Mouse (Mus musculus): ENCODE data around the gene Frg2f1. TPM values are rescaled to one million over a fixed set of nuclear protein-coding genes. Genes with fewer than 3 reads are reported as not detected.
"Not testable (repeated sequence)": the region's sequence is repeated elsewhere in the genome, so short reads cannot be mapped to it uniquely, and the experiment has no call there.

Gene Frg2f1
- polyA plus RNA-seq (2016; fragmentation: Nextera tagmentation; extraction: Ambion mirVana) = 3.2 and 4.6 TPM in 2 replicates

DNA sequence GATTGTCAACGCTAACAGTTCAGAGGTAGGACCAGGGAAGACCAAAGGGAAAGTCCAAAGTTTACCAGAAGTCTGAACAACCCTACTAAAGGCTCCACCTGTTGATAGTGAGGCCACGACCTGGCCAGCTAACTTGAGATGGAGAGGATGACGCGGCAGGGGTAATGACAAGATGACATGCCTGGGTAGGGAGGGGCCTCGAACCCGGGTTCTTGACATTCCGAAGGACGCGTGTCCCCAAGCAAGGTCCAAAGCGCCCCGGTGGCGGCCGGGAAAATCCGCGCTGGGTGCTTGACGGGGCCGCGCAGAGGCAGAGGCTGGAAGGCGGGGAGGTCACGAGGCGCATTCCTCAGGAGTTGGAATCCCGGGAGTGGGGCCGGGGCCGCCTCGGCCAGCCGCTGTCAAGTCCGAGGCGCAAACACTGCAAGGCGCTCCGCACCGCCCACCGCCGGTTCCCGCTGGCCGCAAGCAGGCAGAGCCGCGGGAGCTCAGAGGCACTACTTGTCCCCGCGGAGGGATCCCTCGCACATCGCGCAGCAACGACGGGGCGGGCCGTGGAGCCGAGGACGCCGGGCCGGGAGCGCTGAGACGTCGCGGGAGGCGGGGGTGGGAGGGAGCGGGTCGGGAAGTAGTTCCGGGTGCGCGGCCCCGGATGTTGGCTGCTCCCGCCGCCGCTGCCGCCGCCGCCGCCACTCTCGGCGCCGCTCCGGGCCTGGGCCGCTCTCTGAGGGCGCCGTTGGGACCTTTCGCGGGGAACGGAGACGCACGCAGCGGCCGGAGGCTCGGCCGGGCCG lies at the start of gene Frg2f1:
Frg2f1 (minus strand) TSS at position 499 of the 794 bp plus-strand sequence.
- Histone ChIP-seq H3K4me1 (peaks cover 22% of the 10 kb centered on the region), H3K27ac (peak within 1 kb of the TSS; percentile 99), H3K4me3 (peak within 1 kb of the TSS; percentile 97), H3K27me3 (ENCODE audit: insufficient read depth, poor library complexity, severe bottlenecking) (no peaks in the 10 kb centered on the region), H3K9me3 (no peaks in the 10 kb centered on the region), H3K36me3 (no peaks in the 10 kb centered on the region)
- WGBS = under 1% methylated on average over 80 of the region's 85 CpGs
- peak; percentile 96 for DNase-seq (ENCODE audit: low spot score)

DNA sequence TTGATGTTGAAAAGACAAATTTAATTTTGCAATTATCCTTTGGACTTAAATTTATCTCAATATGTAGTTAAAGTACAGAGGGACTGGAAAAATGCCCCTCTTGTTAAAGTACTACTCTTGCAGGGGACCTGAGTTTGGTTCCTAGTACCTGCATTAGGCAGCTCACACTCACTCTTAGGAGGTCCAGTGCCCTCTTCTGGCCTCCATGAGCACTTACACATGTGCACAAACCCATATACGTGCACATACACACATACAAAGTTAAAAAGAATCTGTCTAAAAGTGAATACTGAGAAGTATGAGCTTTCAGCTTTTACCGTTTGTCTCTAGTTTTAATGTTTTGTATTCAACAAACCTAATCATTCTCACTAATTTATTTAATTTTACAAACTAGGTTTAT lies 48.7 kb upstream of the Frg2f1 start:
- no peaks in the 10 kb centered on the region for H3K9me3 ChIP-seq
- 93% methylated on average over 2 of the region's 2 CpGs for WGBS
- no peak for DNase-seq (ENCODE audit: low spot score)
- H3K4me3 ChIP-seq = no peak overlapping the region
- peaks cover 24% of the 10 kb centered on the region for H3K36me3 ChIP-seq
- H3K4me1 ChIP-seq = no peaks in the 10 kb centered on the region
- no peaks in the 10 kb centered on the region for H3K27me3 ChIP-seq (ENCODE audit: insufficient read depth, poor library complexity, severe bottlenecking)
- H3K27ac ChIP-seq = no peak overlapping the region

DNA sequence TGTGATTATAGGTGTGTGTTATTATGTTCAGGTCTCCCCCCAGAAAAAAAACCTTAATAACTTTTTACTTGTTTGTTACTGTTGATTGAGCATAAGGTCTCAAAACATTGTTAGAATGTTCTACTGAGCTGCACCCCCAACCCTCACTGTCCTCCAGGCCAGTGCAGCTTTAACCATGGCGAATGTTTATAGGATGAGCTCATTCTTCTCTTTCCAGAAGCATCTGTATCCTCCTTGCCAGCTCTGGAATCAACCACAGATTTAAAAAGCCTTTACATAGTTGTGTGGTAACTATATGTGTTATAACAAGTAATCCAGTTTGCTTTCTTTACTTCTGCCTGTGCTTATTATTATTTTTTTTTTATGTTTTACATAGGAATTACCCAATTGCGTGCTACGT lies 36.1 kb upstream of the Frg2f1 start:
- Histone ChIP-seq H3K27me3 (ENCODE audit: insufficient read depth, poor library complexity, severe bottlenecking) (no peaks in the 10 kb centered on the region), H3K27ac (no peak overlapping the region), H3K9me3 (no peaks in the 10 kb centered on the region), H3K4me1 (peaks cover 29% of the 10 kb centered on the region), H3K4me3 (no peak overlapping the region), H3K36me3 (0 out of 2 replicates have a peak, but pooled peaks cover 17% of the 10 kb centered on the region)
- WGBS = 85% methylated on average over 3 of the region's 3 CpGs
- no peak for DNase-seq (ENCODE audit: low spot score)

GRCm38 (mm10) chr4:119574504-119574903 lies 35.2 kb upstream of the Frg2f1 start:
- no peak overlapping the region for H3K27ac ChIP-seq
- no peak for DNase-seq (ENCODE audit: low spot score)
- WGBS = 32% methylated on average over 2 of the region's 2 CpGs
- H3K36me3 ChIP-seq = 0 out of 2 replicates have a peak, but pooled peaks cover 17% of the 10 kb centered on the region
- peaks cover 29% of the 10 kb centered on the region for H3K4me1 ChIP-seq
- no peaks in the 10 kb centered on the region for H3K27me3 ChIP-seq (ENCODE audit: insufficient read depth, poor library complexity, severe bottlenecking)
- no peaks in the 10 kb centered on the region for H3K9me3 ChIP-seq
- no peak overlapping the region for H3K4me3 ChIP-seq

DNA sequence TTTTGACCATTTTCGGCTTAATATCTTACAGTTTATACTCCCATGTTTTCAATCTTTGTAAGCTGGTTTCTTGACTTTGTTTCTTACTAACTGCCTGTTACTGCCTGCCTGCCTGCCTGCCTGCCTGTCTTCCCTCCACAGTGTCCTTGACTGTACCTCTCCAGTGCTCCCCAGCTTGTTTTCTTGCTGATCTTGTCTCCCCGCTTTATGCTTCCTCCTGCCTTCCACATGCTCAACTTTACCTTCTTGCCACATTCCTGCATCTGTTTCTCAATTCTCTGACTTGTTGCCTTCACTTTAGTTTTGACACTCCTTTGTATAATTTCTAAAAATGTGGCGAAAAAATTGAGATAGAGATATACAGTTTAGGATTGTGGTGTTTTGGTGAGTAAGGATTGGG lies 33.4 kb upstream of the Frg2f1 start:
- Histone ChIP-seq H3K9me3 (no peaks in the 10 kb centered on the region), H3K4me3 (no peak overlapping the region), H3K36me3 (0 out of 2 replicates have a peak, but pooled peaks cover 17% of the 10 kb centered on the region), H3K4me1 (peaks cover 32% of the 10 kb centered on the region), H3K27ac (no peak overlapping the region), H3K27me3 (ENCODE audit: insufficient read depth, poor library complexity, severe bottlenecking) (no peaks in the 10 kb centered on the region)
- 86% methylated on average over 3 of the region's 3 CpGs for WGBS
- DNase-seq (ENCODE audit: low spot score) = no peak

GRCm38 (mm10) chr4:119566322-119566835 lies 27.1 kb upstream of the Frg2f1 start:
- H3K4me3 ChIP-seq = no peak overlapping the region
- H3K9me3 ChIP-seq = peaks cover 5% of the 10 kb centered on the region
- H3K4me1 ChIP-seq = peaks cover 8% of the 10 kb centered on the region
- no peak for DNase-seq (ENCODE audit: low spot score)
- H3K36me3 ChIP-seq = peaks cover 15% of the 10 kb centered on the region
- H3K27ac ChIP-seq = peak overlapping the region; percentile 29; the same call in 1 of the 2 replicates
- 66% methylated on average over 4 of the region's 4 CpGs for WGBS
- no peaks in the 10 kb centered on the region for H3K27me3 ChIP-seq (ENCODE audit: insufficient read depth, poor library complexity, severe bottlenecking)

DNA sequence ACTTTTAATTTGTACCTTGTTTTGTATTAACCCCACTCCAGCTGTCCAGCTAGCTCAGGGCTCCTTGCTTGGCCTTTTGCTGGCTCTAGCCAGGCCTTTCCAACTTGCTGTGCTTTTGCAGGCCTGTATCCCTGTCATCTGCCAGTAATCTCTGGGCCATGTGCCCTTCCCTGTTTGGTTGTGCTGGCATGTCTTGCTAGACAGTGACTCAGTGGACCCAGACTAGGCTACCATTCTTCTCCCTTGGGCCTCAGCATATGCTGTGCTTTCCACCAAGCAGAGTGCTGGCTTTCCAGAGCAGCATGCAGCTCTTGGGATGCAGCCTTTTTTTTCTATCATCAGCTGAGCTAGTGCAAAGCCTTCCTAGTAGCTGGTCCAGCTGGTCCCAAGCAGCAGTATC lies 23.8 kb upstream of the Frg2f1 start:
- Histone ChIP-seq H3K36me3 (peaks cover 15% of the 10 kb centered on the region), H3K4me1 (peaks cover 7% of the 10 kb centered on the region; the same call in 1 of the 2 replicates), H3K4me3 (no peak overlapping the region), H3K27ac (no peak overlapping the region), H3K27me3 (ENCODE audit: insufficient read depth, poor library complexity, severe bottlenecking) (no peaks in the 10 kb centered on the region), H3K9me3 (peaks cover 5% of the 10 kb centered on the region)
- no peak for DNase-seq (ENCODE audit: low spot score)

GRCm38 (mm10) chr4:119555466-119555865 lies 16.1 kb upstream of the Frg2f1 start:
- 84% methylated on average over 2 of the region's 2 CpGs for WGBS
- no peaks in the 10 kb centered on the region for H3K9me3 ChIP-seq

GRCm38 (mm10) chr4:119550864-119551263 lies 11.5 kb upstream of the Frg2f1 start:
- Histone ChIP-seq H3K27ac (no peak overlapping the region), H3K27me3 (ENCODE audit: insufficient read depth, poor library complexity, severe bottlenecking) (no peaks in the 10 kb centered on the region), H3K36me3 (no peaks in the 10 kb centered on the region), H3K4me3 (no peak overlapping the region), H3K9me3 (no peaks in the 10 kb centered on the region), H3K4me1 (peaks cover 12% of the 10 kb centered on the region)
- DNase-seq (ENCODE audit: low spot score) = no peak
- 59% methylated on average over 1 of the region's 1 CpGs for WGBS

More at GRCm38 (mm10) chr4:119555466-119555865, 16.1 kb upstream of the Frg2f1 start:
- Histone ChIP-seq H3K4me3 (no peak overlapping the region), H3K27ac (no peak overlapping the region), H3K27me3 (ENCODE audit: insufficient read depth, poor library complexity, severe bottlenecking) (no peaks in the 10 kb centered on the region), H3K36me3 (no peaks in the 10 kb centered on the region), H3K4me1 (peaks cover 12% of the 10 kb centered on the region)
- DNase-seq (ENCODE audit: low spot score) = no peak

DNA sequence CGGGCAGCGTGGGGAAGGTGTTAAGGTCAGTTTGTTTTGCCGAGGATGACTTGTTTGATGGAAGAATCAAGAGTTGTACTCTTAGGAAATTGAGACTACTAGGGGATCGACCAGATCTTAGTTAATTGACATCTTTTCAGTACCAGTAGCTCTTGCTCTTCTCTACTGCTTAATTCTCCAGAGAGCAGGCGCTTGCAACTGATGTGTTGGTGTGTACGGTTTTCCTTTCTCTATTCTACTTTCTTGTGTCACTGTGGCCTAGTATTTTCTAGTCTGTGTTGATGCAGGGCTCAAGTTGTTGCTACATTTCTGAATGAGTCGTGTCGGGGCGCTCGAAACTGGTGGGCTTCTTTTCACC lies 1.2 kb upstream of the Frg2f1 start:
- no peaks in the 10 kb centered on the region for H3K9me3 ChIP-seq
- no peak for DNase-seq (ENCODE audit: low spot score)
- 8% methylated on average over 10 of the region's 10 CpGs for WGBS
- peak overlapping the region; percentile 97 for H3K4me3 ChIP-seq
- H3K27ac ChIP-seq = peak overlapping the region; percentile 99
- H3K36me3 ChIP-seq = no peaks in the 10 kb centered on the region
- H3K4me1 ChIP-seq = peaks cover 22% of the 10 kb centered on the region
- H3K27me3 ChIP-seq (ENCODE audit: insufficient read depth, poor library complexity, severe bottlenecking) = no peaks in the 10 kb centered on the region

- Histone ChIP-seq H3K36me3 (no peaks in the 10 kb centered on the region), H3K27me3 (ENCODE audit: insufficient read depth, poor library complexity, severe bottlenecking) (no peaks in the 10 kb centered on the region), H3K4me3 (peak overlapping the region; percentile 97), H3K27ac (peak overlapping the region; percentile 99), H3K9me3 (no peaks in the 10 kb centered on the region), H3K4me1 (peaks cover 22% of the 10 kb centered on the region)
- WGBS = under 1% methylated on average over 74 of the region's 76 CpGs
- DNase-seq (ENCODE audit: low spot score) = peak; percentile 78
Observed at GRCm38 (mm10) chr4:119539836-119540532, 655 bp upstream of the Frg2f1 start.

DNA sequence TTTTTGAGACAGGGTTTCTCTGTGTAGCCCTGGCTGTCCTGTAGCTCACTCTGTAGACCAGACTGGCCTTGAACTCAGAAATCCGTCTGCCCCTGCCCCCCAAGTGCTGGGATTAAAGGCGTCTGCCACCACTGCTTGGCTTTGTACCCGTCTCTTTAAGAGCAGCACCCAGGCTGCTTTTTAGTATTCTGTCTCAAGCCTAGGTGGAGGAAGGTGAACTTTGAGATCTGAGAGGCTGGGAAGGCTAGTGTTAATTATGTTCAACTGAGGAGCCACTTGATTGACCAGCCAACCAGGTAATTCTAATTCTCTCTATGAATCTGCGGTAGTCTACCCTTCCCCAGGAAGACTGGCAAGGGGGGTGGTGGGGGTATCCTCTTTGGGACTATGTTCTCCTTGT lies 1.9 kb downstream of the Frg2f1 start:
- H3K27me3 ChIP-seq (ENCODE audit: insufficient read depth, poor library complexity, severe bottlenecking) = no peaks in the 10 kb centered on the region
- no peak overlapping the region for H3K27ac ChIP-seq
- DNase-seq (ENCODE audit: low spot score) = no peak
- no peaks in the 10 kb centered on the region for H3K36me3 ChIP-seq
- H3K9me3 ChIP-seq = no peaks in the 10 kb centered on the region
- WGBS = 77% methylated on average over 4 of the region's 4 CpGs
- H3K4me1 ChIP-seq = peaks cover 22% of the 10 kb centered on the region
- no peak overlapping the region for H3K4me3 ChIP-seq

GRCm38 (mm10) chr4:119536615-119537014 lies 2.7 kb downstream of the Frg2f1 start, which contains the start of gene Foxj3:
Gene Foxj3 (plus strand): TSS chr4:119537004.
- not testable (repeated sequence) for H3K4me3 ChIP-seq; H3K27ac ChIP-seq; H3K36me3 ChIP-seq; H3K9me3 ChIP-seq; H3K27me3 ChIP-seq (ENCODE audit: insufficient read depth, poor library complexity, severe bottlenecking); DNase-seq (ENCODE audit: low spot score)
- 90% methylated on average over 4 of the region's 4 CpGs for WGBS
- H3K4me1 ChIP-seq = peaks cover 22% of the 10 kb centered on the region

Data from heart, embryonic 10.5 days (tissue).